Mouse (Mus musculus): ENCODE results near the gene Sh2b3.

Gene Sh2b3

GRCm38 (mm10) chr5:121822786-121823505, 14.5 kb downstream of the Sh2b3 start:
- peak; percentile 91 for DNase-seq

GRCm38 (mm10) chr5:121821552-121821951, 15.9 kb downstream of the Sh2b3 start:
- DNase-seq: no peak

GRCm38 (mm10) chr5:121821116-121821515, 16.3 kb downstream of the Sh2b3 start:
- DNase-seq: no peak

- DNase-seq: no peak
Measured at GRCm38 (mm10) chr5:121820657-121821056, 16.8 kb downstream of the Sh2b3 start.

- no peak for DNase-seq
Measured at GRCm38 (mm10) chr5:121820161-121820560, 17.3 kb downstream of the Sh2b3 start.

DNA sequence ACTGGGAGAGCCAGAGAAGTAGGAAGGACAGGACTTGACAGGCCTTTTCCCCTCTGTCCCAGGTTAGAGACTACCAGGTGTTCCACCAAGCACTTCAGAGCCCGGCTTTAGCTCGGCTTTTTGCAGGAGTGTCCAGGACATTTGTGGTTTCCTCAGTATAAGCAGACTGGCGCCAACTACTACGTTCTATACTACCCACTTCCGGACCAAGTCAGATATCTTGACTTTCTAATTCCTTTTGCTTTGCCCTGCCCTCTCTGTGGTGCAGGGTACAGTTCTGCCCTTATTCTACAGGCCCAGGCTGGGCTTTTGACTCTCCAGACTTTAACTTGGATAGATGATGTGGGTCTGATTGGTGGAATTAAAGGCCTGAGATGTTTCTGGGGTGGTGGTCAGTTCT, 17.9 kb downstream of the Sh2b3 start:
- peak; percentile 83 for DNase-seq

GRCm38 (mm10) chr5:121818862-121819261, 18.6 kb downstream of the Sh2b3 start:
- DNase-seq: peak; percentile 90

DNA sequence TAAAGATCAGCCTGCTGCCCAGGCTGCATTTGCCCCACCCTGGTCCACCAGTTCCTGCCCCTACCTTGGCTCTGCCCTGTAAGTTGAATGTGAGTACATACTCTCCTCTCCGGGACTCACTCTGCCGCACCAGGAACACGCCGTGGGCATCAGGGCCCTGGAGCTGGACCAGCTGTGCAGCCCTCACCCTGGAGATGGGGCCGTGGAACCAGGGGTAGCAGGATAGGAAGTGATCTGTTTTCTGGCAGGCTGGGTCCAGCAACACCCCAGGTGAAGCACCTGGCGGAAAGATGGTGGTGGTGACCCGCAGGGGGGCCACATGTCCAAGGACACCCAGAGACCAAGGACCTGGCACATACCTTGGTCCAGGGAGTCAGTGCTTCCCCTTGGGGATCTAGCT, 19.0 kb downstream of the Sh2b3 start:
- DNase-seq: peak; percentile 91

- DNase-seq: peak; percentile 90
Measured at GRCm38 (mm10) chr5:121817551-121817950, 19.9 kb downstream of the Sh2b3 start.

DNA sequence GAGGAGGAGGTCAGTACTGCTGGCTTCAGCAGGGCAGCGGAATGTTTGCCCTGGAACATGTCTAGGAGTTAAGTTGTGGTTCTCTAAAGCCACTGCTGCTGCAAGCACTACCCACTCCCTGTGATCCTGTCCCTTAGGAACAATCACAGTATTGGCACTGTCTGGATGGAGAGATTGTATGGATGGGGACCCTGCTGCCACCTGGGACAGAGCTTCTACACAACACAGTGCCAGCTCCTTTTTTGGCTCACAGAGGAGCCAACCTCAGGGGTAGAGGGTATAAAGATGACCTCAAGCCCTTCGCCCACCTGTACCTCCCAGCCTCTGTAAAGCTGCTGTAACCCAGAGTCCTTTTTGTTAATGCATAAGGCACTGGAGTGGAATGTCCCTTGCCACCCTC, 20.8 kb downstream of the Sh2b3 start:
- DNase-seq: peak; percentile 90

DNA sequence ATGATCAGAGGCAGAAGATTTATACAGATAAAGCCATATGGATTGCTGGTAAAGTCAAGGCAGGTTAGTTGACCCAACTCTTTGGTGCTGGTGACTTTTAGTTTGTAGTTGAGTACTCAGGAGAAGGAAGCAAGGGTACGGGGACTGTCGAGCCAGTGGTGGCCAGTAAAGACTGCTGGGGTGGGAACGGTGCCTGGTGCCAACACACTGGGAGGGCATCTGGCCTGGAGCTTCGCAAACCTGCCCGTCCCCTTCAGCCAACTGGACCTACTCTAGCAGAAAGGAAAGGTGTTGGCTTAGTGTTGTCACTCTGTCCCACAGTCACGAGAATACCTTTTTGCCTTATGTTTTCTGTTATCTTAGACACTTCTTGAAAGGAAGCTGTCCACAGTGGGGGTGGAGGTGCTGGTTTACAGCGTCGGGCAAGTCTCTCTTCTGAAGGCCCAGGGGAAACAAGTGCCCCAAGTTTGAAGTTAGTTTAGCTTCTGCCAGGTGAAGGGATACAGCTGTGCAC, 21.5 kb downstream of the Sh2b3 start:
- DNase-seq: peak; percentile 91

DNA sequence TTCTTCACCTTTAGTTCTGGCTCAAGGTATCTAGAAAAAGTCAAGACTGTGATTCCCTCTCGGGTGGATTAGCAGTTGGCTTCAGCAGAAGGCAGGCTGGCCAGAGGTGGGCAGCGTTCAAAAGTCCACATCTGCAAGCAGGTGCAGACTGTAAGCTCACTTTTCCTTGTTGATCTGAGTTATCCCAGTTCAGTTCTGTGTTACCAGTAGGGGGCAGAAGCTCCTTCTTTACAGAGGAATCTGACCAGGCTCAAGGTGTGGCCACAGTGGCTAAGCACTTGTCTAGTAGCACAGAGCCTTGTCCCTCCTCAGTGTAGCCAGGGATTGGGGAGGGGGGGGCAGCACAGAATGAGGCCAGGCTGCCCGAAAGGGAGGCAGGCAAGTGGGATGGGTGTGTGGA, 22.4 kb downstream of the Sh2b3 start:
- peak; percentile 97 for DNase-seq

GRCm38 (mm10) chr5:121813744-121814143, 23.7 kb downstream of the Sh2b3 start:
- peak; percentile 91 for DNase-seq

GRCm38 (mm10) chr5:121812526-121813243, 24.8 kb downstream of the Sh2b3 start:
- peak; percentile 87 for DNase-seq

DNA sequence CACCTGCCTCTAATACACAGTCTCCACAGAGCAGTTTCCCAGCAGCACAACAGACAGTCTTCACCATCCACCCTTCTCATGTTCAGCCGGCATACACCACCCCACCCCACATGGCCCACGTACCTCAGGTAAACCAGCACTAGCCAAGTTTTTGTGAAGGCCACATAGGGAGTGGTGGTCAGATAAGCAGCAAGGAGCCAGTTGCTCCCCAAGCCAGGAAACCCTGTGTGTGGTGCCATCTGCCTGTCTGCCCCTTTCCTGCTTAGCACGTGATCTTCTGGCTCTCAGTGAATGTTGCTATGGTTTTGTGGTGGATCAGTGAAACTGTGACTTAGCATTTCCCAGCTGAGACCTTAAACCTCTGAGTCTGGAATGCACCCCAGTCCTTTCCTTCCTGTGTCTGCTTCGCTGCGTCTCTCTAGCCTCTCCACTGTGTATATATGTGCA, 25.9 kb downstream of the Sh2b3 start:
- peak; percentile 95 for DNase-seq

GRCm38 (mm10) chr5:121810331-121811151, 26.9 kb downstream of the Sh2b3 start:
- peak; percentile 92 for DNase-seq

DNA sequence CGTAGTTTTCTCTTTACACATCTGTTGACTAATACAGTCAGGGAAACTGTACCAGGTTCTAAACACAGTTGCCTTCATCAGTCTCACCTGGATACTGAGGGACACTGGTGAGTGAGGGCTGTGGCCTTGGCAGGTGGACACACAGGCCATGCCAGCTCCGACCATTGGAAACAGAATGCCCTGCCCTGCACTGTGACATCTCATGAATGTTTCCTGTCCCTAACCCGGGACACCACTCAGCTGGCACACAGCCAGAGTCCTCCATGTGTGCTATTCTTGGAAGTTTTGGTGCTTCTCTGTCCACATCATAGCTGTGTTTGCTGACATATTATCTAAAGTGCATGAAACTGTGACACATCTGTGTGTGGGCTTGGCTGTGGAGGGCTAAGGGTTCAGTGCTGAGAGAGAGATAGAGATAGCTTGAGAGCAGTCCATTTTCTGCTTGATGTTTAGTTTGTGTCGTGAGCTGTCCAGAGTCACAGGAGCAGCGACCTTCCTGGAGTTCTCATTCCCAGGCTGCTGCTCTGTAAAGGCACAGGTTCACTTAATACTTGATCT, 27.7 kb downstream of the Sh2b3 start:
- DNase-seq: peak; percentile 95

GRCm38 (mm10) chr5:121808202-121808601, 29.2 kb downstream of the Sh2b3 start:
- peak; percentile 71 for DNase-seq

- peak; percentile 93 for DNase-seq
Measured at GRCm38 (mm10) chr5:121807186-121807585, 30.3 kb downstream of the Sh2b3 start.

GRCm38 (mm10) chr5:121798447-121798846, 39.0 kb downstream of the Sh2b3 start:
- DNase-seq: peak; percentile 90

- DNase-seq: no peak
Measured at GRCm38 (mm10) chr5:121795800-121796199, 41.6 kb downstream of the Sh2b3 start.

- DNase-seq: no peak
Measured at GRCm38 (mm10) chr5:121791026-121791425, 46.4 kb downstream of the Sh2b3 start.

Measured in heart, adult 11 months (tissue).